Mouse (Mus musculus) limb, embryonic 13.5 days (tissue): ENCODE results near the gene Atf7ip. TPM values are rescaled to one million over a fixed set of nuclear protein-coding genes. Genes with fewer than 3 reads are reported as not detected.
A peak's percentile ranks its signal among the peaks of the same experiment; 100 is the strongest.

ENCODE experiments used
- ATAC-seq: fragments of 200-750 bp; cut with Nextera tagmentation; 2 replicates; pipeline ENCODE4 v1.8.0; 2017; ENCODE audit warnings: low read depth, moderate number of reproducible peaks, moderate TSS enrichment; ENCODE audit not compliant: low FRiP score
- H3K27ac ChIP-seq: fragments of 300-500 bp; sonication (generic); 2 replicates; pipeline ENCODE4 v1.5.1; 2015; ENCODE audit warnings: inconsistent platforms, mild to moderate bottlenecking, moderate library complexity
- H3K27me3 ChIP-seq: fragments of 300-500 bp; sonication (generic); 2 replicates; pipeline ENCODE4 v1.6.1; 2015; ENCODE audit warnings: mild to moderate bottlenecking, inconsistent platforms
- H3K36me3 ChIP-seq: fragments of 300-500 bp; sonication (generic); 2 replicates; pipeline ENCODE4 v1.6.1; 2015; ENCODE audit warnings: inconsistent platforms, mild to moderate bottlenecking, moderate library complexity
- H3K4me1 ChIP-seq: fragments of 300-500 bp; sonication (generic); 2 replicates; pipeline ENCODE4 v1.6.1; 2015; ENCODE audit warnings: inconsistent platforms
- H3K4me2 ChIP-seq: fragments of 300-500 bp; sonication (generic); replicated peaks from 2 replicates; pipeline ENCODE4 v1.6.1; 2015; ENCODE audit warnings: inconsistent platforms, mild to moderate bottlenecking, moderate library complexity
- H3K4me3 ChIP-seq: fragments of 300-500 bp; sonication (generic); 2 replicates; pipeline ENCODE4 v1.5.1; 2015; ENCODE audit warnings: moderate library complexity, mild to moderate bottlenecking, inconsistent platforms
- H3K9ac ChIP-seq: fragments of 300-500 bp; sonication (generic); 2 replicates; pipeline ENCODE4 v1.6.1; 2015; ENCODE audit warnings: mild to moderate bottlenecking, inconsistent platforms
- H3K9me3 ChIP-seq: fragments of 300-500 bp; sonication (generic); 2 replicates; pipeline ENCODE4 v1.6.1; 2016; ENCODE audit warnings: inconsistent platforms
- WGBS: fragments of 180-500 bp; shearing (Covaris S2); methylation state at CpG from one replicate; pipeline ENCODE4 v1.1.7; 2015; 5-methylcytosine and 5-hydroxymethylcytosine counted together
- polyA plus RNA-seq: library from polyadenylated mRNA; unstranded; fragments of >200 nt; fragmentation: Nextera tagmentation; extraction: Ambion mirVana; gene quantifications from 2 replicates; pipeline ENCODE4 v1.2.1, GENCODE M21; 2015

Atf7ip gene
- polyA plus RNA-seq, 1 experiment from 2014 or later: 40.4 TPM

- peak overlapping the region; percentile 15 for H3K4me3 ChIP-seq
- H3K36me3 ChIP-seq: peaks cover 10% of the 10 kb centered on the region
- H3K27ac ChIP-seq: peak overlapping the region; percentile 72
- peak overlapping the region; percentile 39 for H3K4me2 ChIP-seq
- H3K27me3 ChIP-seq: no peaks in the 10 kb centered on the region
- peaks cover 21% of the 10 kb centered on the region for H3K4me1 ChIP-seq
- peak; percentile 87 for ATAC-seq
- H3K9ac ChIP-seq: no peak overlapping the region
- 21% methylated on average over 7 of the region's 7 CpGs for WGBS
- H3K9me3 ChIP-seq: no peaks in the 10 kb centered on the region
Measured at GRCm38 (mm10) chr6:136532535-136533291, 26.7 kb downstream of the Atf7ip start.

- Histone ChIP-seq H3K9ac (no peak overlapping the region), H3K9me3 (no peaks in the 10 kb centered on the region), H3K27me3 (no peaks in the 10 kb centered on the region), H3K4me3 (no peak overlapping the region), H3K27ac (no peak overlapping the region), H3K4me1 (peaks cover 21% of the 10 kb centered on the region), H3K36me3 (peaks cover 16% of the 10 kb centered on the region), H3K4me2 (0 out of 2 replicates have a peak overlapping the region, but pooled peaks have one; percentile 28)
- no peak for ATAC-seq
- 74% methylated on average over 4 of the region's 4 CpGs for WGBS
Measured at GRCm38 (mm10) chr6:136533804-136534203, 27.8 kb downstream of the Atf7ip start.

DNA sequence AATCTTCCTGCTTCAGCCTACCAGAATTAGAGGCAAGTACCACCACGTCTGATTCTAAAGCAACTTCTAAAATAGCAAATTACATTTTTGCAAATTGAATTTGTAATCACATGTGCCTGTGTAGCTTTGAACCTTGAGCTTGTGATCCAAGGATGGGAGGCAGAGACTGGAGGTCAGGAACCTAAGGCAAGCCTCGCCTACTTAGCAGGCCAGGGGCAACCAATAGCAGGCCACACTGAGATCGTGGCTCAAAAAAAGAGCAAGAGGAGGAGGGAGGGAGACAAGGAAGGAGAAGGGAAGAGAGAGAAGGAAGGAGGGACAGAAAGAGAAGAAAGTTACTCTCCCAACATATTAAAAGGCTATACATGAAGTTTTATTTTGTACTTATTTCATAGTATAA lies 28.5 kb downstream of the Atf7ip start:
- peaks cover 2% of the 10 kb centered on the region; the same call in 1 of the 2 replicates for H3K9me3 ChIP-seq
- no peak overlapping the region for H3K4me3 ChIP-seq
- H3K9ac ChIP-seq: no peak overlapping the region
- H3K36me3 ChIP-seq: peaks cover 22% of the 10 kb centered on the region
- WGBS: 52% methylated on average over 3 of the region's 3 CpGs
- 0 out of 2 replicates have a peak overlapping the region, but pooled peaks have one; percentile 21 for H3K4me2 ChIP-seq
- no peaks in the 10 kb centered on the region for H3K27me3 ChIP-seq
- ATAC-seq: no peak
- peak overlapping the region; percentile 33; the same call in 1 of the 2 replicates for H3K27ac ChIP-seq
- peaks cover 21% of the 10 kb centered on the region for H3K4me1 ChIP-seq

DNA sequence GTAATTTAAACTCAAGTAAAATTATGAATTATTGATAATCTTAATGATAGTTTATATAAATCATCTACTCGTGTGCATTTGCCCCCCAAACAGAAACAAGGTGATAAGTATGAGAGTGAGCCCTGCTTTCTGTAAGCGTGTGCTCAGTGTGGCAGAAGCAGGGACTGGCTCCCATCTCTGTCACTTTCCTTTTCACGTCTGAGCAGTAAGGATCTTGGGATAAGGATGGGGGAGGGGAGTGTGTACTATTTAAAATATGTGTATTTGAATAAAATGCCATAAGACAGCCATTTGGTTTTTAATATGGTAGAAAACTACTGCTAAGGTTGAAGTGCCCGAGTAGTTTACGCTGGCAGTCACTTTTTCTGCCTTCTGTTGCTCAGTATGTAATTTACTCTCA lies 29.2 kb downstream of the Atf7ip start:
- ATAC-seq: no peak
- peak overlapping the region; percentile 16; the same call in 1 of the 2 replicates for H3K4me2 ChIP-seq
- no peaks in the 10 kb centered on the region for H3K27me3 ChIP-seq
- peaks cover 21% of the 10 kb centered on the region for H3K4me1 ChIP-seq
- H3K4me3 ChIP-seq: no peak overlapping the region
- H3K9me3 ChIP-seq: peaks cover 6% of the 10 kb centered on the region; the same call in 1 of the 2 replicates
- WGBS: 59% methylated on average over 5 of the region's 5 CpGs
- no peak overlapping the region for H3K27ac ChIP-seq
- peaks cover 29% of the 10 kb centered on the region for H3K36me3 ChIP-seq
- no peak overlapping the region for H3K9ac ChIP-seq

- no peaks in the 10 kb centered on the region for H3K27me3 ChIP-seq
- no peak overlapping the region for H3K4me3 ChIP-seq
- no peak overlapping the region for H3K27ac ChIP-seq
- H3K36me3 ChIP-seq: peaks cover 33% of the 10 kb centered on the region
- 67% methylated on average over 5 of the region's 5 CpGs for WGBS
- H3K4me1 ChIP-seq: peaks cover 24% of the 10 kb centered on the region
- no peak overlapping the region for H3K4me2 ChIP-seq
- H3K9me3 ChIP-seq: peaks cover 6% of the 10 kb centered on the region; the same call in 1 of the 2 replicates
- H3K9ac ChIP-seq: no peak overlapping the region
- ATAC-seq: no peak
Measured at GRCm38 (mm10) chr6:136536121-136536520, 30.2 kb downstream of the Atf7ip start.

DNA sequence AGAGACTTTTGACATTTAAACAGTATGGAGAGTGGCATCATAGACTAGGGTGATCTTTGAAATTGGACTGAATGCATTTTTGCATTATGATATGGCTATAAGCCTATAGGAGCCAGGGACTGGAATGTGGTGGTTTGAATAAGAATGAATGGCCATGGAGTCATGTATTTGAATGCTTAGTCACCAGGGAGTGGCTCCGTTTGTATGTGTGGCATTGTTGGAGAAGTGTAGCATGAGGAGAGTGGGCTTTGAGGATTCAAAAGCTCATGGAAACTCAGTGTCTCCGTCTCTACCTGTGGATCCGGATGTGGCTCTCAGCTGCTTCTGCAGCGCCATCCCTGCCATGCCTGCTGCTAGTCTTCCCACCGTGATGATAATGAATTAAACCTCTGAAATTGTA lies 35.4 kb downstream of the Atf7ip start:
- 65% methylated on average over 5 of the region's 5 CpGs for WGBS
- Histone ChIP-seq H3K4me1 (peaks cover 20% of the 10 kb centered on the region), H3K4me3 (no peak overlapping the region), H3K27me3 (no peaks in the 10 kb centered on the region), H3K9ac (no peak overlapping the region), H3K4me2 (no peak overlapping the region), H3K27ac (no peak overlapping the region), H3K9me3 (peaks cover 6% of the 10 kb centered on the region; the same call in 1 of the 2 replicates), H3K36me3 (peaks cover 33% of the 10 kb centered on the region)
- ATAC-seq: no peak

DNA sequence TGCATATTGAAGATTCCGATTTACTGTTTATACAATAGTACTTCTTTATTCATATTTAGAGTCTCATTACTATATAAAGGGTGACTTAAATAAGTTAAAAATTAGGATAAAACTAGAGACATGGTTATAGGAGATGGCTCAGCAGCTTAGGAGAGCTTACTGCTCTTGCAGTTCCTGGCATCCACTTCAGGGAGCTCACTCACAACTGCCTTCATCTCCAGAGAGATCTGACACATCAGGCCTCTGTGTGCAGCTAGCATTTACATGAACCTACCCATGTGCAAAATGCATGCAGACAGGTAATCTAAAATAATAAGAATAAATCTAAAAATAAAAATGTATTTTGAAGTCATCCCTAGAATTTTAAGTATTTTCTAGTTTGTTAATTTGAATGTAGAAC lies 36.1 kb downstream of the Atf7ip start:
- no peak for ATAC-seq
- Histone ChIP-seq H3K4me2 (no peak overlapping the region), H3K4me1 (peaks cover 22% of the 10 kb centered on the region), H3K9me3 (peaks cover 6% of the 10 kb centered on the region; the same call in 1 of the 2 replicates), H3K4me3 (no peak overlapping the region), H3K27ac (0 out of 2 replicates have a peak overlapping the region, but pooled peaks have one; percentile 33), H3K27me3 (no peaks in the 10 kb centered on the region), H3K36me3 (peaks cover 33% of the 10 kb centered on the region), H3K9ac (no peak overlapping the region)
- WGBS: 90% methylated on average over 1 of the region's 1 CpGs

- Histone ChIP-seq H3K27ac (peak overlapping the region; percentile 62; the same call in 1 of the 2 replicates), H3K4me2 (peak overlapping the region; percentile 30)
- WGBS: 8% methylated on average over 6 of the region's 6 CpGs
Measured at GRCm38 (mm10) chr6:136543164-136543563, 37.2 kb downstream of the Atf7ip start.

GRCm38 (mm10) chr6:136545284-136545870 lies 39.4 kb downstream of the Atf7ip start:
- Histone ChIP-seq H3K27ac (no peak overlapping the region; the same call in 1 of the 2 replicates), H3K4me1 (peaks cover 38% of the 10 kb centered on the region), H3K4me3 (no peak overlapping the region), H3K36me3 (peaks cover 2% of the 10 kb centered on the region; the same call in 1 of the 2 replicates), H3K9ac (no peak overlapping the region), H3K4me2 (no peak overlapping the region), H3K27me3 (no peaks in the 10 kb centered on the region), H3K9me3 (no peaks in the 10 kb centered on the region)
- no peak for ATAC-seq
- 88% methylated on average over 11 of the region's 11 CpGs for WGBS

More at GRCm38 (mm10) chr6:136543164-136543563, 37.2 kb downstream of the Atf7ip start:
- Histone ChIP-seq H3K4me3 (no peak overlapping the region), H3K9me3 (peaks cover 6% of the 10 kb centered on the region; the same call in 1 of the 2 replicates), H3K9ac (no peak overlapping the region), H3K4me1 (peaks cover 25% of the 10 kb centered on the region), H3K27me3 (no peaks in the 10 kb centered on the region), H3K36me3 (peaks cover 24% of the 10 kb centered on the region)
- peak; percentile 80 for ATAC-seq

DNA sequence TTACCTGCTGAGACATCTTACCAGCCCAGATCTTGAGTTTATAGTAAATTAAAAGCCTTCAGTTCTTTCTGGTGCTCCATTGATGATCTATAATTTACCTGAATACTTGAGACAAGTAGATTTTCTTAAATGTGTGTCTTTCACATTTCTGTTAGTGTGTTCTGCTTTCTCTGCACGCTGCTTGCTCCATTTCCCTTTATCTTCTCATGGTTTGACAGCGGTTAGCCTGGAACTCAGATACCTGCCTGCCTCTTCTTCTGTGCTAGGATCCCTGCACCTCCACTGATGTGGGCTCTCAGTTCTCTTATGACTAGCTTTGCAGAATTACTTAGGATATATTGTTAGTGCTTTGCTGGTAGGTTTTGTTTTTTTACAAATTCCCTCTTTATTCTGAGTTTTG lies 40.3 kb downstream of the Atf7ip start:
- Histone ChIP-seq H3K27me3 (no peaks in the 10 kb centered on the region), H3K36me3 (no peaks in the 10 kb centered on the region), H3K4me3 (no peak overlapping the region), H3K4me1 (peaks cover 41% of the 10 kb centered on the region), H3K9ac (no peak overlapping the region), H3K4me2 (no peak overlapping the region), H3K9me3 (no peaks in the 10 kb centered on the region), H3K27ac (no peak overlapping the region)
- no peak for ATAC-seq
- 90% methylated on average over 2 of the region's 2 CpGs for WGBS

GRCm38 (mm10) chr6:136546987-136547386 lies 41.0 kb downstream of the Atf7ip start:
- ATAC-seq: no peak
- H3K9me3 ChIP-seq: no peaks in the 10 kb centered on the region
- H3K27ac ChIP-seq: no peak overlapping the region
- H3K36me3 ChIP-seq: no peaks in the 10 kb centered on the region
- H3K4me1 ChIP-seq: peaks cover 35% of the 10 kb centered on the region
- H3K9ac ChIP-seq: no peak overlapping the region
- no peak overlapping the region for H3K4me3 ChIP-seq
- no peaks in the 10 kb centered on the region for H3K27me3 ChIP-seq
- no peak overlapping the region for H3K4me2 ChIP-seq
- WGBS: 48% methylated on average over 7 of the region's 7 CpGs

GRCm38 (mm10) chr6:136548041-136548770 lies 42.2 kb downstream of the Atf7ip start:
- no peak overlapping the region for H3K4me3 ChIP-seq
- ATAC-seq: no peak

More at GRCm38 (mm10) chr6:136548041-136548770, 42.2 kb downstream of the Atf7ip start:
- H3K9me3 ChIP-seq: no peaks in the 10 kb centered on the region
- 0 out of 2 replicates have a peak overlapping the region, but pooled peaks have one; percentile 28 for H3K27ac ChIP-seq
- no peaks in the 10 kb centered on the region for H3K27me3 ChIP-seq
- no peaks in the 10 kb centered on the region for H3K36me3 ChIP-seq
- no peak overlapping the region for H3K4me2 ChIP-seq
- 79% methylated on average over 6 of the region's 6 CpGs for WGBS
- H3K9ac ChIP-seq: no peak overlapping the region
- H3K4me1 ChIP-seq: peaks cover 33% of the 10 kb centered on the region
